Comparison of ENCODE assay signal across 21 mouse cellular contexts in the genomic region with DNA sequence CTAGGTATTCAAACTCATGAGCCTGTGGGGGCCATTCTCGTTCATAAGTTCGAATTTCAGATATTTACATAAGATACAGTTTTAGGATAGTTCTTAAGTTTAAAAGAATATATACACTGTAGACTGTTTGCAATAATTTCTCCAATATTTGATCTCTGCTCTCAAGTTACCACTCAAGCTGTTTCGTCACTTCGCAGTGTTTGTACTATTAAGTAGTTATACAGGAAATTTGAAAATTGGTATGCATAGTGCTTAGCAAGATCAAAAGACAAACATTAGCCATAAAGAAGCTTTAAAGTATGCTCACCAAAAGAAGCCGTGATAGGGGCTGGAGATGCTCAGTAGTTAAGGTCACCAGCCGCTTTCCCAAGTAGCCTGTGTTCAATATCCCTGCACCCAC.
"Had no signal": no experiment of that assay in that cellular context is flagged by ENCODE, and none has a peak within 500 bp of the region (broad histone marks: within the 10 kb centered on the region; RNA-seq: fewer than 3 reads in every experiment).

No protein-coding gene starts in this region.

- H3K27me3 ChIP-seq: limb, embryonic 13.5 days; liver, embryonic 12.5 days; liver, embryonic 15.5 days; neural tube, embryonic 12.5 days; neural tube, embryonic 15.5 days had no signal

- H3K9me3 ChIP-seq: limb, embryonic 10.5 days; limb, embryonic 13.5 days; liver, embryonic 12.5 days; liver, embryonic 15.5 days; neural tube, embryonic 12.5 days; neural tube, embryonic 15.5 days had no signal

- H3K4me2 ChIP-seq: limb, embryonic 13.5 days; liver, embryonic 12.5 days; liver, embryonic 15.5 days; midbrain, embryonic 11.5 days; neural tube, embryonic 12.5 days; neural tube, embryonic 15.5 days had no signal

- H3K36me3 ChIP-seq: neural tube, embryonic 12.5 days; neural tube, embryonic 15.5 days had no signal

- H3K4me3 ChIP-seq: layer of hippocampus, adult 2 months; limb, embryonic 10.5 days; limb, embryonic 13.5 days; liver, embryonic 12.5 days; liver, embryonic 15.5 days; neural tube, embryonic 12.5 days; neural tube, embryonic 15.5 days had no signal

- H3K9ac ChIP-seq: limb, embryonic 13.5 days; liver, embryonic 12.5 days; liver, embryonic 15.5 days; neural tube, embryonic 12.5 days; neural tube, embryonic 15.5 days had no signal

- ATAC-seq: intestine, postnatal 0 days; liver, embryonic 12.5 days had no signal

- DNase-seq: kidney, adult 2 months; kidney, postnatal 25 days; layer of hippocampus, adult 9-11 months; liver; midbrain, embryonic 14.5 days; right cerebral cortex, adult 18-20 months; right cerebral cortex, postnatal 14 days; right cerebral cortex, postnatal 4 days; spleen, adult 18-20 months; thymus, adult 18-20 months; thymus, postnatal 36 days had no signal

- H3K27ac ChIP-seq: kidney, postnatal 0 days; layer of hippocampus, adult 2 months; limb, embryonic 10.5 days; limb, embryonic 13.5 days; liver, embryonic 12.5 days; liver, embryonic 15.5 days; neural tube, embryonic 12.5 days; neural tube, embryonic 15.5 days had no signal

- H3K4me1 ChIP-seq: limb, embryonic 10.5 days; limb, embryonic 13.5 days; liver, embryonic 12.5 days; liver, embryonic 15.5 days; neural tube, embryonic 12.5 days; neural tube, embryonic 15.5 days had no signal
